Mouse (Mus musculus): ENCODE data around the gene Kat6b. TPM values are rescaled to one million over a fixed set of nuclear protein-coding genes. Genes with fewer than 3 reads are reported as not detected.

Gene Kat6b
- polyA plus RNA-seq, 1 experiment from 2014 or later = 25.5 TPM

DNA sequence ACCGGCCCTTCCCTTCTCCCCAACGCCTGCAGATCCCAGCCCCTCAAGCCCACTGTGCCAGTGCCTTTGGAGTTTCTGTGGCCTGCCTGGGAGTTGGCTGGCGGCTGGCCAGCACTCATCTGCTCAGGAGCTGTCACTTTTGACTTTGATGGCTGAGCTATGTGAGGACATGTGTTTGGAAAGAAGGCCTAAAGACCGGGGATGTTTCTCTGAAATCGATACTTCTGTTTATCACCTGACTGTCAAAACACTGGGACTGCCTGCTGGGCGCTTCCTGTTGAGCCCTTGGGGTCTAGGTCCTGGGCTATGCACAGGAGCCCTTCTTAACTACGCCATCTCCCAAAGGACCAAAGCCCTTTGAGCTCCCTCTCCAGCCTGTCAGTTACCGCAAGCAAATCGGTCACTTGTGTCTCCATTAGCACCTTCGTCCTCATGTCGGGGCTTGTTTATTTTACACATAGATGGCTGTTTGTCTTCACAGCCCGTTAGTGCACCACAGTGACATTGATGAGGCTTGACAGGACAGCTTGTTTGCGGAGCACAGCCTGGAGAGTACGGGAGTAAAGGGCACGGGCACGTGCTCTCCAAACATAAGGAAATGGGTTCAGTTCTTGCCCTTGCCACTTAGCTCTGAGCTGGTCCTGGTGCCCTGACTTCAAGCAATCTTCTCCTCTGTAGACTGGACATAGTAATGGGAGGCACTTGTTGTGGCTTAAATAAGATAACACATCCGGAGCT, 238.6 kb downstream of the Kat6b start:
- 54% methylated on average over 17 of the region's 17 CpGs for WGBS
- Histone ChIP-seq H3K9ac (replicated peaks) (no peak overlapping the region), H3K27ac (no peak overlapping the region), H3K27me3 (peaks cover 14% of the 10 kb centered on the region), H3K36me3 (no peaks in the 10 kb centered on the region), H3K4me3 (replicated peaks) (no peak overlapping the region), H3K4me1 (replicated peaks) (peaks cover 14% of the 10 kb centered on the region), H3K9me3 (peaks cover 8% of the 10 kb centered on the region; the same call in 1 of the 2 replicates), H3K4me2 (replicated peaks) (no peak overlapping the region)
- ATAC-seq = no peak

DNA sequence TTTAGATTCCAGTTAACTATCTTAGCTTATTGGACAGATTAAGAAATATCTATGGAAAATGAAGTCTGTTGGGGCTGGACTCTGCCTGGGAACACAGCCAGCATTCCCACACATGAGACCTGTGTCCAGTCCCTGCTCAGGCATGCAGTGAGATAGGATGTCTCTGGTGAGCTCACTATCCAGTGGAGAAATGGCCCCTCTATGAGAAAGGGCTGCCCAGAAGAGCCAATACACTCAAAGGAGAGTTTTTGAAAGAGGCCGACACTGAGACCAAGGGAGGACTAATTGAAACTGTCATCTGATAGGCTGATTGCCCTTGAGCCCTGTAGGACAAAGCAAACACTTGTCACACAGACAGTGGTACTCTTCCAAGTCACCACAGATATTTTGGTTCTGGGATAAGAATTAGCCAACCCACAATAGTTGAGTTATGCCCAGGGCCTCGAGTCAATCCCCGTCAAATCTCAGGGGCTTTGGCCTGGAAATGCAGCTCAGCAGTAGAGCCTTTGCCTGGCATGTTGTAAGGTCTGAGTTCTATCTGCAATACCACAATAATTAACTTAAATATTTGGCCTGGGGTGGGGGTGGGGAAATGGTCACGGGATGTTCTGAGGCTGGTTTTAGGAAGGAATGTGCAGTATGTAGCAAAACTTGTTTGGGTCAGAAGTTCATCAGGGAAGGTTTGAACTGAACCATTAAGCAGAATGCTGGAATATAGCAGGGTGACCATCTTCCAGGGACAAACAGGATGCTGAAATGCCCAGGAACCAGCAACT, 239.4 kb downstream of the Kat6b start:
- H3K27me3 ChIP-seq = peaks cover 22% of the 10 kb centered on the region
- H3K9me3 ChIP-seq = peaks cover 8% of the 10 kb centered on the region; the same call in 1 of the 2 replicates
- H3K4me3 ChIP-seq (replicated peaks) = no peak overlapping the region
- 83% methylated on average over 4 of the region's 4 CpGs for WGBS
- no peak overlapping the region for H3K27ac ChIP-seq
- no peak for ATAC-seq
- H3K36me3 ChIP-seq = no peaks in the 10 kb centered on the region
- H3K9ac ChIP-seq (replicated peaks) = no peak overlapping the region
- H3K4me2 ChIP-seq (replicated peaks) = no peak overlapping the region
- peaks cover 14% of the 10 kb centered on the region for H3K4me1 ChIP-seq (replicated peaks)

Other genes with a start within 250 kb of the Kat6b start
- gene Dupd1, start 233.1 kb downstream of the Kat6b start, polyA plus RNA-seq (2015; fragmentation: Nextera tagmentation; extraction: Ambion mirVana) = 0.13 and 0.18 TPM in 2 replicates

Measured in midbrain, embryonic 13.5 days (tissue).